Mouse (Mus musculus) monocyte, adult 5-6 weeks (primary cell): ENCODE measurements around the gene Mlx. TPM values are rescaled to one million over a fixed set of nuclear protein-coding genes. Genes with fewer than 3 reads are reported as not detected.

Experiments used
- ATAC-seq: fragments of 153-309, 156-312 bp; replicated peaks from 2 replicates; pipeline ENCODE4 v1.8.0; 2017; ENCODE audit warnings: mild to moderate bottlenecking; ENCODE audit not compliant: low TSS enrichment, insufficient number of reproducible peaks, severe bottlenecking, poor library complexity, low FRiP score
- total RNA-seq: library from RNA; stranded (forward); fragments of 200-1000, 200-491, 200-594 nt; gene quantifications from 3 replicates; pipeline ENCODE4 v1.2.3, GENCODE M21; 2017

Gene Mlx
- total RNA-seq, 1 experiment from 2014 or later: 61.7 TPM

DNA sequence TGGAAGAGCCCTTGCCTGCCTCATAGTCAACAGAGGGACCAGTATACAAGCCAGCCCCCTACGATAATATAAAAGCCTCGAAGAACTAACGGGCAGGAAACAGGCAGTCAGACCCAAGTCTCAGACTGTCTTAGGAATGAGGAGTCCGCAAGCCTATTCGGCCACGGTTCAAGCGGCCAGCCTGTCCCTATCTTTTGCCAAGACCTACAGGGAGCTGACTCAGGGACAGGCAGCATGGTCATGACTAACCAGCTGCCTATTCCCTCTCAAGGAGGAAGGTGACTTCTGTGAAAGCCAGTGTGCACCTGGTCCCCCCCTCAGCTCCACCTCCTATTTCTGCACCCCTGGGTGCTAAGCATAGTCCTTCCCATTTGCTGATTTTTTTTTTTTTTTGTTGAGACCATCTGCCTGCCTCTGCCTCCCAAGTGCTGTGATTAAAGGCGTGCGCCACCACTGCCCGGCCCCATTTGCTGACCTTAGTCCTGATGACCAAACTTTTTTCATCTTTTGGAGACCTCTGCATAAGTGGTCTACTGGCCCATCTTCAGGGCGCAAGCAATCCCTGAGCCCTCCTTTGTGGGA, 42.0 kb downstream of the Mlx start:
- no peak for ATAC-seq

DNA sequence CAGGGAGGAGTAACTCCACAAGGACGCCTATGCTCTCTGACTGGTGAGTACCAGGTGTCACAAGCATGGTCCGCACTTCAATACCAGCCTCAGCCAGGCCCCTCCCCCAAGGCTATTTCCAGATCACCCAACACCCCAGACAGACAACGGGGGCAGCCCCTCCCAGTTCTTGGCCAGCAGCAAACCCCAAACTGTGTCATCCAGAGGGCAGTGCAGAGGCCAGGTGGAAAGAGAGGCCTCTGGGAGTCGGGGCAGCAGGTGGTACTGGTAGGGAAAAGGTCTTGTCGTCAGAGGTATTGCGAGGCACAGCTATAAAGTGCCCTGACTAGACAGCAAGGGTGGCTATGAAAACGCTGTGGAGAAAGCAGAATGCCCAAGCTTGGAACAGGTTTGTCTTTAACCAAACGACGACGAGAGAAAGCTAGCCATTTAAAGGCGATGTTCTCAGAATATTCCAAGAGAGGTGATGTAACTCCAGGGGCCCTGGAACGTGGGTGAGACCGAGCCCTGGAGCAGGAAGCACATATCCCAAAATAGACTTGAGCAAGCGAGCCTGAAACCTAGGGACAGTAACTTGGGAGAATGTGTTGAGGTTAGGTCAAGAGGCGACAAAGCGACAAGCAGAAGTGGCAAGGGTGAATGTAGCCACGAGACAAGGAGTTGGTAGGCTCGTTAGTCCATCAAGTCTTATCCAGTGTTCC, 43.1 kb downstream of the Mlx start:
- no peak for ATAC-seq

GRCm38 (mm10) chr11:101131187-101131586, 44.1 kb downstream of the Mlx start:
- no peak for ATAC-seq

- ATAC-seq: no peak
Observed at GRCm38 (mm10) chr11:101131701-101132100, 44.6 kb downstream of the Mlx start.

DNA sequence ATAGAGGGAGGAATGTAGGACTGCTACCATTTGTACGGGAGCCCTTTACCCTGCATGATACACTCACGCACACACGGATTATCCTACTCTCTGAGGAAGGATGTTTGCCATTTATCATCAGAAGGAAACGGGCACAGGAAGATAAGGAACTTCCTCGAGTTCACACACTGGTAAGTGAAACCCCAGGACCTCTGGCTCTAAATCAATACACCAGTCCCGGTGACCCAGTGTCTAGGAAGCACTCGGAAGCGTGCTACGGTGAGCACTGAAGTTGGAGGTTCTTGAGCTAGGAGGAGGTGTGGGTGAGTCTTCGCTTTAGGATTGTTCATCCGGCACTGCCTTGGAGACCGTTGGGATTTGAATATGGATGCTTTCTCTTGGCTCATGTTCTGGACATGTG, 46.0 kb downstream of the Mlx start:
- ATAC-seq: no peak

DNA sequence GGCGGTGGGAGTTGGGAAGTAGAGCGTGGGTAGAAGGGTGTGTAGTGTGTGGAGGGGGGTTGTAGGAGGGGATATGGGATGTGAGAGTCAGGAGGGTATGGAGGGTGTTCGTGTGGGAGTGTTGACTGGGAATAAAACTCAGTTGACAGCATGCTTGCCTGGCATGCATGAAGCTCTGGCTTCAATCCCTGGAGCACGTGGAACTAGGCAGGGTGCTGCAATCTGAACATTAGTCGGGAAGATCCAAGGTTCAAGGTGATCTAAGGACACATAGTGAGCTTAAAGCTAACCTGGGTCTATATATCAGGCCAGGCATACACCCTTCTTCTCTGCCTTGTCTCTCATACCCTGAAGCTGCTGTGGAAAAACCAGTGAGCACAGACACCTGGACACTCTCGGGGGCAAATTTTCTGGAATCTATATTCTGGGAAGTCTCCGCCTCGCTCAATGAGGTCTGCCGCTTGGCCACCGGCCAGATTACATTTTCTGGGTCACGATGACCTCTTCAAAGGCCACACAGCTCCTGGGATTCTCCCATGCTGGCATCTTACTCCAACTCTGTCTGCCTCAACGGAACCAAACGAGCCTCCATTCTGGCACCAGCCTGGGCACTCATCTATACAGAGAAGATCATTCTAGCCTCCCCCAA, 47.3 kb downstream of the Mlx start:
- ATAC-seq: no peak

DNA sequence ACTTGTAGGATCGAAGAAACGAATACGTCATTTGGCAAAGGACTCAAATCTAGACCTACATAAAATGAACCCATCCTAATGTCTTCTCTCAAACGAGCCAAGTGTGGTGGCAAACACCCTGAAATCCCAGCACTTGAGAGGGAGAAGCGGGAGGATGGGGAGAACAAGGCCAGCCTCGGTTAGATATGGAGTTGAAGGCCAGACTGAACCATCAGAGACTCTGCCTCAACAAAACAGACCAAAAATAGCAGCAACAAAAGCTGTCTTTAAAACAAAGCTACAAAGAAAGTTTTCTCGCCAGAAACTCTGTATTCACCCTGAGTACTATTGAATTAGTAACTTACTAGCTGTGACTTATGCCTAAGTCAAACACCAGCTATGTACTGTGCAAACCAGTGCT, 49.9 kb downstream of the Mlx start:
- ATAC-seq: no peak

DNA sequence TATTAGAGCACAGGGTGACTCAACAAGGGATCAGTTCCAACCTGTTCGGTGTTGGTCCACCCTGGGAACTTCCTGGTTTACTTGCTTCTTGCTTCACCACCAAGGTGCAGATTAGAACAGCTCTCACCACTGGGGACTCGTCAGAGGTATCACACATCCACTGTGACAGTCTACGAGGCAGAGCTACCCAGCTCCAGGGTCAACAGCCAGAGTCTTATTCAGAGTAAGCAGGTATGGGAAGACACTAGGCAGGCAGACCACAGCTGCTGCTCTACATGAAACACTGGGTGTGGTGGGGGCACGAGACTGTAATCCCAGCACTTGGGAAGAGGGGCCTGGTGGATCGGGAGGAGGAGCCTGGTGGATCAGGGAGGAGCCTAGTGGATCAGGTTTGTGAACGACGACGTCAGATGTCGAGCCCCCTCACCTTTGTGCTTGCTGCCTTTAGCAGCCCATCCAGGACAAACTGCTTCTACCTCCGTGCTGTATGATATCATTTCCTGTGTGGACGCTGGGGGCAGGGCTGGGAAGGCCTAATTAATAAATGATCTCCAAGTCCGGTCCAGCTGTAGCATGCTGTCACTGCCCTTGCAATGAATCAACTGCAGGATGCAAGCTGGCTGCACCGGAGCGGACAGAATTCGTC, 51.6 kb downstream of the Mlx start:
- ATAC-seq: peak; percentile 33; the same call in 1 of the 2 replicates

DNA sequence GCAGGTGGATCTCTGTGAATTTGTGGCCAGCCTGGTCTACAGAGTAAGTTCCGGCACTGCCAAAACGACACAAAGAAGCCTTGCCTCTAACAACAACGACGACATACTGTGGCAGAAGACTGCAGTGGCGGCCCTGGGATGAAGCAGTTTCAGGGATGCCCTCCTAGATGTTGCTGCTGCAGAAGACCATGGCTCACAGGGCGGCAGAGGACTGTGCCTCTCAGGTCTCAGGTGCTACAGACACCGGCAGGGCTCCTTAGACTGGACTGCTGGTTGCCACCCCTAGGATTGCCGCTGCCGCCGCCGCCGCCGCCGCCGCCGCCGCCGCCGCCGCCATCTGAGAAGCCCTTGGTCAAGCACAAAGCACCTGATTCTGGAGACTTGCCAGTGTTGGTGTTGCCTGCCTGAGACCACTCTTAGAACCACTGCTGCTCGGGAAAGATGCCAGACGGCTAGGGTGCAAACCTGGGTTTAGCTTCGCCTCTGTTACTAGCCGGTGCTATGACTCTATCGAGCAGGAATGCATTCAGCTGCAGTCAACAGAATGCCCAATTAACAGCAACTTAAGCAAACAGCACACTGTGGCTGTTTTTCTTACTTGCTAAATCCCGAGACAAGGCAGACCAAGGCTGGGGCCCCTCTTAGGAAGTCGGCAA, 53.2 kb downstream of the Mlx start:
- ATAC-seq: no peak

DNA sequence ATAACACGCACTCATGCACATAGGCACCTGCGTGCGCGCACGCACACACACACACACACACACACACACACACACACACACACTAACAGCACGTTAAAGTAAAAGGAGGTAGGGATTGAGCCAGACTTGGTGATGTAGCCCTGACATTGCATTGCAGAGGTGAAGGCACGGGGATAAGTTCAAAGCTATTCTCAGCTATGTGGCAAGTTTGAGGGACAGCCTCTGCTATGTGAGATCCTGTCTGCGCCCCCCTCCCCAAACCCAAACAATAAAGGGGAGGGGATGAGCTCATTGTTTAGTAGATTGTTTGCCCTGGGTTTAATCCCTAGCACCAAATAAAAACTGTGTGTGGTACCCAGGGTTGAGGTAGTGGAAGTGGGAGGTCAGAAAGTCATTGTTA, 54.0 kb downstream of the Mlx start:
- no peak for ATAC-seq

Other genes starting within 250 kb of the Mlx start
- 71.6 to 86.1 TPM (median 75.5 TPM) in 3 replicates for gene Stat5b, start 236.6 kb upstream of the Mlx start, total RNA-seq
- gene Stat5a, start 227.9 kb upstream of the Mlx start, total RNA-seq: 20.0 to 28.0 TPM (median 25.1 TPM) in 3 replicates
- gene Stat3, start 147.7 kb upstream of the Mlx start, total RNA-seq: 328 to 413 TPM (median 368 TPM) in 3 replicates
- 0.32 to 2.5 TPM in 2 of 3 replicates, not detected in the other for gene Cavin1, start 116.4 kb upstream of the Mlx start, total RNA-seq
- gene Atp6v0a1, start 77.8 kb upstream of the Mlx start, total RNA-seq: 26.0 to 42.7 TPM (median 37.5 TPM) in 3 replicates
- 5.6 to 14.8 TPM (median 9.9 TPM) in 3 replicates for gene Naglu, start 17.3 kb upstream of the Mlx start, total RNA-seq
- gene Hsd17b1, start 8.9 kb upstream of the Mlx start, total RNA-seq: 0.68 TPM in 1 of 3 replicates, not detected in the others
- 11.4 to 16.6 TPM (median 16.1 TPM) in 3 replicates for gene Coasy, start 4.7 kb upstream of the Mlx start, total RNA-seq
- 5.0 to 6.2 TPM in 2 of 3 replicates, not detected in the other for gene Psmc3ip, start 8.2 kb downstream of the Mlx start, total RNA-seq
- 57.9 to 79.4 TPM (median 63.0 TPM) in 3 replicates for gene Retreg3, start 32.6 kb downstream of the Mlx start, total RNA-seq
- 8.2 to 25.6 TPM (median 11.0 TPM) in 3 replicates for gene Tubg1, start 32.7 kb downstream of the Mlx start, total RNA-seq
- not detected in 3 replicates for gene Tubg2, start 68.6 kb downstream of the Mlx start, total RNA-seq
- gene Cntnap1, start 83.2 kb downstream of the Mlx start, total RNA-seq: 0.21 to 0.95 TPM (median 0.68 TPM) in 3 replicates
- 2.2 to 6.3 TPM (median 4.0 TPM) in 3 replicates for gene Plekhh3, start 84.1 kb downstream of the Mlx start, total RNA-seq
- 0.38 TPM in 1 of 3 replicates, not detected in the others for gene Ccr10, start 88.2 kb downstream of the Mlx start, total RNA-seq
- gene Ezh1, start 139.2 kb downstream of the Mlx start, total RNA-seq: 30.2 to 66.9 TPM (median 42.6 TPM) in 3 replicates
- gene Ramp2, start 158.8 kb downstream of the Mlx start, total RNA-seq: not detected in 3 replicates
- 42.7 to 62.9 TPM (median 53.8 TPM) in 3 replicates for gene Vps25, start 166.4 kb downstream of the Mlx start, total RNA-seq
- 0.11 to 1.7 TPM (median 0.19 TPM) in 3 replicates for gene Wnk4, start 173.3 kb downstream of the Mlx start, total RNA-seq
- 1.8 to 3.2 TPM in 2 of 3 replicates, not detected in the other for gene Cntd1, start 191.7 kb downstream of the Mlx start, total RNA-seq
- gene Coa3, start 191.8 kb downstream of the Mlx start, total RNA-seq: 18.8 to 43.1 TPM (median 26.8 TPM) in 3 replicates
- gene Becn1, start 215.0 kb downstream of the Mlx start, total RNA-seq: 266 to 274 TPM (median 274 TPM) in 3 replicates
- 51.0 to 74.7 TPM (median 73.3 TPM) in 3 replicates for gene Psme3, start 228.9 kb downstream of the Mlx start, total RNA-seq
- 0.53 to 3.6 TPM (median 1.8 TPM) in 3 replicates for gene Aoc2, start 237.8 kb downstream of the Mlx start, total RNA-seq
- not detected in 3 replicates for gene Aoc3, start 243.3 kb downstream of the Mlx start, total RNA-seq